Mouse (Mus musculus): ENCODE measurements around the gene Olfr556.

DNA sequence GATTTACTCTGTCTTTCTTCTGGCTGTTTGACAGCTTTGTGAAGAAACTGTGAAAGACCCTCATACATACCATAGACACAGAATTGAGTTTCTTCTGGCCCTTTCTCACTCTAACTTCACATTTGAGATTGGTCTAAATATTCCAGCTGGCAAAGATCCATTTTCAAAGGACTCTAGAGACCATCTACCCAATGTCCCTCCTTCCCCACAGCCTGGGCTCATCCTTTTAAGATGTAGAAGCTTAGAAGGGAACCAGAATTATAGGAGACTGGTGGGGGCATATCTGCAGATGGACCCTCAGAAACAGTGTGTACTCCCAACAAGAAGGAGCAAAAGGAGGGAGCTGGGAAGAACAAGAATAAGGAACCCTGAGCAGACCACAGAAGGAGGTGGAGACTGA is 37.2 kb downstream of the Olfr556 start, which contains the start of gene Olfr558:
- no peak for TF ChIP-seq CTCF (IDR thresholded peaks at IDR 0.05; ENCODE audit: extremely low read depth, insufficient read length, insufficient replicate concordance, low read depth, low read length)
- no peak for TF ChIP-seq POLR2A (IDR thresholded peaks at IDR 0.05; ENCODE audit: low read depth, low read length)
